In the genomic region with DNA sequence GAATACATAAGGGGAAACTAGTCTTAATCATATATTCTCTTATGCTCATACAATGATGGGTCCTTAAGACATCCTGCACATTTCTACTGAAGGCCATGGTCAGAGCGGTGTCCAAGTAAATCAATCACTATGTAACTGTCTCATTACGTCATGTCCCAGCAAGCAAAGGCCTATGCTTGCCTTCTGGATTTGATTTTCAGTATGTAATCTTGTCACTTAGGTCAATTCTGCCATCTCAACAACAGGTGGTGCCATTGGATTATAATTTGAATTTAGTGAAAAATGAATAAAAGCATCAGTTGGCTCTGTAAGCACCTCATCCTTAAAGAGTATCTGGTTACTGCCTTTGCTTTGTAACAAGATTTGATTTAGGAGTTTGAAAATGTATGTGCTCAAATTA, we compare ENCODE assay signal across 11 mouse cellular contexts. TPM values are rescaled to one million over a fixed set of nuclear protein-coding genes. Genes with fewer than 3 reads are reported as not detected.
A peak's percentile ranks its signal among the peaks of the same experiment; 100 is the strongest.
DNase-seq lines count a peak whose midpoint lies in the region; ATAC-seq and TF ChIP-seq lines count a peak whose summit lies in the region.
"Had no signal": no experiment of that assay in that cellular context is flagged by ENCODE, and none has a peak within 500 bp of the region (broad histone marks: within the 10 kb centered on the region; RNA-seq: fewer than 3 reads in every experiment).

No protein-coding gene starts in this region.

- H3K36me3 ChIP-seq in intestine, embryonic 16.5 days (ENCODE audit: control insufficient read depth, insufficient read depth, low read length), result no peaks in the 10 kb centered on the region
- H3K36me3 ChIP-seq: G1E had no signal

- intact Hi-C loops in gastrocnemius, adult 2 months (cut with DNase I), result no loop called here

- DNase-seq in gastrocnemius, adult 2 months, result no peak
- no peak for DNase-seq in gastrocnemius, adult 8-10 months (ENCODE audit: low spot score in 2 of 2)
- DNase-seq in lung, adult 2 months, result no peak
- no peak for DNase-seq in lung, postnatal 10 days
- DNase-seq in brain, embryonic 14.5 days (ENCODE audit: low read depth), result peak; percentile 63
- DNase-seq in retina, embryonic 14.5 days (ENCODE audit: low spot score), result peak; percentile 59
- no peak for DNase-seq in cerebellum, adult 9-11 months
- DNase-seq: gastrocnemius, postnatal 36 days; thymus, postnatal 4 days had no signal

- no peaks in the 10 kb centered on the region for H3K4me1 ChIP-seq in lung, adult 2 months (ENCODE audit: control insufficient read depth, insufficient read depth, low read length)
- no peaks in the 10 kb centered on the region for H3K4me1 ChIP-seq in intestine, embryonic 16.5 days (ENCODE audit: control insufficient read depth, insufficient read depth, low read length)

- H3K27me3 ChIP-seq in intestine, embryonic 16.5 days (replicated peaks; ENCODE audit: control insufficient read depth, insufficient read depth, low read length), result no peaks in the 10 kb centered on the region

- H3K9ac ChIP-seq in intestine, embryonic 16.5 days (ENCODE audit: low read depth, low read length), result no peak overlapping the region

- H3K4me3 ChIP-seq in gastrocnemius, adult 2 months, result no peak overlapping the region
- no peak overlapping the region for H3K4me3 ChIP-seq in lung, adult 2 months (replicated peaks; ENCODE audit: extremely low read depth, low read depth, low read length)
- no peak overlapping the region for H3K4me3 ChIP-seq in intestine, embryonic 16.5 days (ENCODE audit: low read length)

- TF ChIP-seq POLR2A in lung, adult 2 months (IDR thresholded peaks at IDR 0.05; ENCODE audit: borderline replicate concordance, extremely low read depth, low read depth, low read length), result no peak
- TF ChIP-seq POLR2A in brain, embryonic 14.5 days (IDR thresholded peaks at IDR 0.05; ENCODE audit: borderline replicate concordance, extremely low read depth, insufficient read depth, insufficient read length, poor library complexity, severe bottlenecking), result no peak

- H3K4me2 ChIP-seq in intestine, embryonic 16.5 days (ENCODE audit: low read depth, low read length), result no peak overlapping the region

- TF ChIP-seq CTCF in gastrocnemius, adult 2 months (IDR thresholded peaks at IDR 0.05), result peak; percentile 44
- TF ChIP-seq CTCF in lung, adult 2 months (IDR thresholded peaks at IDR 0.05; ENCODE audit: insufficient read depth, low read length), result 0 out of 2 replicates have a peak, but pooled peaks have one; percentile 5
- TF ChIP-seq CTCF in brain, embryonic 14.5 days (IDR thresholded peaks at IDR 0.05; ENCODE audit: borderline replicate concordance, extremely low read depth, insufficient read depth, insufficient read length), result no peak

- H3K9me3 ChIP-seq in intestine, embryonic 16.5 days (ENCODE audit: control insufficient read depth, low read length), result no peaks in the 10 kb centered on the region
- H3K9me3 ChIP-seq: G1E had no signal

- WGBS in lung, adult 2 months, result 76% methylated on average over 2 of the region's 2 CpGs
- 79% methylated on average over 2 of the region's 2 CpGs for WGBS in intestine, embryonic 16.5 days

- H3K27ac ChIP-seq in gastrocnemius, adult 2 months, result no peak overlapping the region
- no peak overlapping the region for H3K27ac ChIP-seq in intestine, embryonic 16.5 days (ENCODE audit: low read length)

- ATAC-seq in intestine, embryonic 16.5 days, result no peak

RNA-seq across cellular contexts. Expression of gene Mindy3, which starts 18.9 kb away (rescaled TPM):
- total RNA-seq in gastrocnemius, adult 2 months (2021), result 10 to 100 TPM; 10.7 to 11.5 TPM
- total RNA-seq in gastrocnemius, adult 8-10 months (2022), result 10 to 100 TPM in 1 of 4 experiments, 1 to 10 TPM in 3; 7.8 to 12.2 (median 8.3) TPM
- 69.2 and 85.3 TPM in 2 replicates for polyA plus RNA-seq in lung, adult 2 months (2012; rRNA removed)
- polyA plus RNA-seq in brain, embryonic 14.5 days (2012; rRNA removed), result 57.1 and 66.3 TPM in 2 replicates
- 21.6 and 22.2 TPM in 2 replicates for polyA plus RNA-seq in intestine, embryonic 16.5 days (2015; fragmentation: Nextera tagmentation; extraction: Ambion mirVana)

Comparison
In these comparisons a context has a peak if more than half of its experiments do, and no peak if none do; other contexts are left out.
1. DNase-seq: peak in brain, embryonic 14.5 days (single experiment) and retina, embryonic 14.5 days (single experiment); none in gastrocnemius, adult 2 months (single experiment), gastrocnemius, adult 8-10 months (0 of 2), lung, adult 2 months (single experiment), lung, postnatal 10 days (single experiment) and cerebellum, adult 9-11 months (single experiment).